30 mouse cellular contexts compared by ENCODE assay signal in genomic region chr5:151222791-151223190, GRCm38 (mm10).
"Had no signal": no experiment of that assay in that cellular context is flagged by ENCODE, and none has a peak within 500 bp of the region (broad histone marks: within the 10 kb centered on the region; RNA-seq: fewer than 3 reads in every experiment).

No protein-coding gene starts in this region.

- H3K9ac ChIP-seq: heart, embryonic 12.5 days; heart, embryonic 13.5 days; heart, embryonic 15.5 days; hindbrain, embryonic 12.5 days; hindbrain, embryonic 13.5 days; hindbrain, embryonic 14.5 days; hindbrain, embryonic 15.5 days; intestine, embryonic 15.5 days; kidney, embryonic 15.5 days had no signal

- H3K4me3 ChIP-seq: heart, embryonic 10.5 days; heart, embryonic 12.5 days; heart, embryonic 13.5 days; heart, embryonic 15.5 days; hindbrain, embryonic 10.5 days; hindbrain, embryonic 12.5 days; hindbrain, embryonic 13.5 days; hindbrain, embryonic 15.5 days; intestine, embryonic 15.5 days; kidney, embryonic 15.5 days; layer of hippocampus, adult 2 months had no signal

- H3K27me3 ChIP-seq: heart, embryonic 12.5 days; heart, embryonic 13.5 days; heart, embryonic 15.5 days; hindbrain, embryonic 12.5 days; hindbrain, embryonic 13.5 days; hindbrain, embryonic 15.5 days; intestine, embryonic 15.5 days; kidney, embryonic 15.5 days had no signal

- H3K36me3 ChIP-seq: heart, embryonic 10.5 days; heart, embryonic 12.5 days; heart, embryonic 13.5 days; heart, embryonic 15.5 days; hindbrain, embryonic 10.5 days; hindbrain, embryonic 12.5 days; hindbrain, embryonic 13.5 days; hindbrain, embryonic 15.5 days; intestine, embryonic 15.5 days; kidney, embryonic 15.5 days had no signal

- H3K27ac ChIP-seq: heart, embryonic 10.5 days; heart, embryonic 13.5 days; heart, embryonic 15.5 days; hindbrain, embryonic 10.5 days; hindbrain, embryonic 12.5 days; hindbrain, embryonic 13.5 days; hindbrain, embryonic 14.5 days; hindbrain, embryonic 15.5 days; hindbrain, postnatal 0 days; intestine, embryonic 15.5 days; kidney, embryonic 15.5 days; kidney, postnatal 0 days; layer of hippocampus, adult 2 months had no signal

- DNase-seq: heart, postnatal 10 days; heart, postnatal 14 days; heart, postnatal 36 days; heart, postnatal 4 days; kidney, adult 11 months; kidney, adult 18-20 months; kidney, adult 2 months; kidney, adult 8-10 months; kidney, adult 9 months; kidney, postnatal 10 days; kidney, postnatal 14 days; kidney, postnatal 25 days; kidney, postnatal 36 days; kidney, postnatal 4 days; layer of hippocampus, adult 9-11 months; layer of hippocampus, postnatal 36 days had no signal

- H3K4me1 ChIP-seq: heart, embryonic 15.5 days; intestine, embryonic 15.5 days had no signal
